Mouse (Mus musculus) neutrophil, adult 59 days (primary cell): ENCODE results near the gene Zfp879. TPM values are rescaled to one million over a fixed set of nuclear protein-coding genes. Genes with fewer than 3 reads are reported as not detected.

Source experiments
- total RNA-seq, 2 experiments: library from RNA; stranded (reverse); gene quantifications; 1 replicate in 1 of 2; 2 replicates in 1 of 2; pipeline ENCODE4 v1.2.4; 2023

Gene Zfp879
- total RNA-seq = under 1 TPM in 1 of 2 experiments, not detected in 1; 0.22 TPM

GRCm38 (mm10) chr11:50841023-50841735, at the start of gene Zfp879:
Gene Zfp879, minus strand, starts transcription at chr11:50841552.

GRCm38 (mm10) chr11:50887390-50888128, 46.2 kb upstream of the Zfp879 start, which contains the start of gene Zfp454:
Gene Zfp454, minus strand, starts transcription at chr11:50887651.

GRCm38 (mm10) chr11:50850177-50850735, 8.9 kb upstream of the Zfp879 start, which contains the start of gene Grm6:
Gene Grm6, plus strand, starts transcription at chr11:50850685.

GRCm38 (mm10) chr11:50827010-50827953, 14.1 kb downstream of the Zfp879 start, which contains the start of gene Zfp354c:
Gene Zfp354c, minus strand, starts transcription at chr11:50827724.

Other genes starting within 250 kb of the Zfp879 start
- gene Adamts2, start 239.5 kb downstream of the Zfp879 start, total RNA-seq = under 1 TPM; 0.64 to 0.99 TPM
- 1 to 10 TPM in 1 of 2 experiments, under 1 TPM in 1; 0.20 to 1.9 TPM for gene Zfp354c, start 13.8 kb downstream of the Zfp879 start, total RNA-seq
- gene Grm6, start 9.1 kb upstream of the Zfp879 start, total RNA-seq = under 1 TPM; 0.66 to 0.71 TPM
- gene Zfp454, start 46.1 kb upstream of the Zfp879 start, total RNA-seq = not detected
- gene Zfp2, start 74.6 kb upstream of the Zfp879 start, total RNA-seq = not detected
- gene Zfp354b, start 90.1 kb upstream of the Zfp879 start, total RNA-seq = not detected
- not detected for gene 4933414I15Rik, start 102.2 kb upstream of the Zfp879 start, total RNA-seq
- gene Prop1, start 112.2 kb upstream of the Zfp879 start, total RNA-seq = not detected
- not detected for gene Olfr1378, start 125.0 kb upstream of the Zfp879 start, total RNA-seq
- not detected for gene Olfr1377, start 140.4 kb upstream of the Zfp879 start, total RNA-seq
- not detected for gene Olfr51, start 162.0 kb upstream of the Zfp879 start, total RNA-seq
- not detected for gene Olfr54, start 172.7 kb upstream of the Zfp879 start, total RNA-seq
- not detected for gene Olfr1375, start 206.6 kb upstream of the Zfp879 start, total RNA-seq
- not detected for gene Zfp354a, start 217.7 kb upstream of the Zfp879 start, total RNA-seq